Mouse (Mus musculus) liver, embryonic 14.5 days (tissue): ENCODE results near the gene Catip. TPM values are rescaled to one million over a fixed set of nuclear protein-coding genes. Genes with fewer than 3 reads are reported as not detected.

Source experiments
- ATAC-seq: fragments of 200-750 bp; cut with Nextera tagmentation; 2 replicates; pipeline ENCODE4 v1.8.0; 2017; ENCODE audit warnings: moderate number of reproducible peaks, mild to moderate bottlenecking, moderate library complexity; ENCODE audit not compliant: insufficient read depth
- DNase-seq, 3 experiments: peaks; one replicate each; pipeline ENCODE4 v3.0.0-alpha.2; 2012 to 2013; ENCODE audit warnings: low read depth in 3 of 3, low spot score in 3 of 3
- H3K27ac ChIP-seq: fragments of 300-500 bp; sonication (generic); 2 replicates; pipeline ENCODE4 v1.5.1; 2014; ENCODE audit warnings: moderate library complexity, mild to moderate bottlenecking, control low read depth, inconsistent platforms
- H3K27me3 ChIP-seq: fragments of 300-500 bp; sonication (generic); 2 replicates; pipeline ENCODE4 v1.6.1; 2014; ENCODE audit warnings: mild to moderate bottlenecking, low read length, moderate library complexity; ENCODE audit not compliant: control insufficient read depth, insufficient read depth
- H3K36me3 ChIP-seq: fragments of 300-500 bp; sonication (generic); replicated peaks from 2 replicates; pipeline ENCODE4 v1.6.1; 2014; ENCODE audit warnings: low read depth; ENCODE audit not compliant: control insufficient read depth, insufficient read depth
- H3K4me1 ChIP-seq, 2 experiments: fragments of 200-500 bp in 1 of 2; fragments of 300-500 bp in 1 of 2; sonication (generic) in 1 of 2; replicated peaks; 2 replicates each; pipeline ENCODE4 v1.6.1; 2012 to 2014; ENCODE audit warnings: antibody characterized with exemption in 1 of 2, inconsistent platforms in 1 of 2, low read length in 1 of 2; ENCODE audit not compliant: control insufficient read depth in 2 of 2, insufficient read depth in 2 of 2
- H3K4me2 ChIP-seq: fragments of 300-500 bp; sonication (generic); 2 replicates; pipeline ENCODE4 v1.6.1; 2014; ENCODE audit warnings: low read depth, mild to moderate bottlenecking, control low read depth, moderate library complexity
- H3K4me3 ChIP-seq, 2 experiments: fragments of 200-500 bp in 1 of 2; fragments of 300-500 bp in 1 of 2; sonication (generic) in 1 of 2; 2 replicates each; pipeline ENCODE4 v1.5.1; 2012 to 2014; ENCODE audit warnings: low read depth in 2 of 2, low read length in 2 of 2, mild to moderate bottlenecking in 2 of 2, control low read depth in 1 of 2, inconsistent platforms in 1 of 2, moderate library complexity in 1 of 2; ENCODE audit not compliant: insufficient read depth in 1 of 2
- H3K9ac ChIP-seq: fragments of 300-500 bp; sonication (generic); replicated peaks from 2 replicates; pipeline ENCODE4 v1.6.1; 2014; ENCODE audit warnings: mild to moderate bottlenecking, control low read depth, moderate library complexity
- H3K9me3 ChIP-seq: fragments of 300-500 bp; sonication (generic); 2 replicates; pipeline ENCODE4 v1.6.1; 2016; ENCODE audit warnings: low read length, mixed read lengths; ENCODE audit not compliant: control insufficient read depth
- CTCF ChIP-seq: IDR thresholded peaks from 2 replicates; pipeline ENCODE4 v1.5.1; 2016; ENCODE audit warnings: antibody characterized with exemption, low read depth, control low read depth
- EP300 ChIP-seq: IDR thresholded peaks from 2 replicates; pipeline ENCODE4 v1.6.1; 2016; ENCODE audit warnings: antibody characterized with exemption, low read depth
- WGBS: fragments of 180-500 bp; shearing (Covaris S2); extraction: QIAGEN DNeasy Blood & Tissue Kit; methylation state at CpG from one replicate; pipeline ENCODE4 v1.1.7; 2014; ENCODE audit not compliant: insufficient replicate concordance; 5-methylcytosine and 5-hydroxymethylcytosine counted together
- polyA plus RNA-seq, 2 experiments: library from polyadenylated mRNA; depleted of rRNA in 1 of 2; stranded (reverse) in 1 of 2; unstranded in 1 of 2; fragments of >200 nt; fragmentation: Nextera tagmentation in 1 of 2; extraction: Ambion mirVana in 1 of 2; gene quantifications; 2 replicates each; pipeline versions ENCODE4 v1.2.1 to v1.2.3; 2012 to 2014

The Catip gene
- polyA plus RNA-seq, 2 experiments: 0.10 TPM; not detected in 1

GRCm38 (mm10) chr1:74386714-74387385, 24.9 kb downstream of the Catip start:
- H3K4me1 ChIP-seq: peaks cover 19 to 31% of the 10 kb centered on the region in 2 experiments
- peak; percentile 79 for ATAC-seq
- peak overlapping the region; percentile 75 for H3K9ac ChIP-seq
- peak overlapping the region; percentile 65 for H3K27ac ChIP-seq
- TF ChIP-seq EP300 (peak; percentile 57; the same call in 1 of the 2 replicates), CTCF (peak; percentile 91)
- WGBS: under 1% methylated on average over 26 of the region's 26 CpGs
- peak overlapping the region; percentile 61 to 78 for H3K4me3 ChIP-seq
- no peaks in the 10 kb centered on the region for H3K36me3 ChIP-seq
- no peaks in the 10 kb centered on the region for H3K27me3 ChIP-seq
- peak overlapping the region; percentile 70 for H3K4me2 ChIP-seq
- peak; percentile 82 to 85 (median 84) for DNase-seq
- no peaks in the 10 kb centered on the region for H3K9me3 ChIP-seq

DNA sequence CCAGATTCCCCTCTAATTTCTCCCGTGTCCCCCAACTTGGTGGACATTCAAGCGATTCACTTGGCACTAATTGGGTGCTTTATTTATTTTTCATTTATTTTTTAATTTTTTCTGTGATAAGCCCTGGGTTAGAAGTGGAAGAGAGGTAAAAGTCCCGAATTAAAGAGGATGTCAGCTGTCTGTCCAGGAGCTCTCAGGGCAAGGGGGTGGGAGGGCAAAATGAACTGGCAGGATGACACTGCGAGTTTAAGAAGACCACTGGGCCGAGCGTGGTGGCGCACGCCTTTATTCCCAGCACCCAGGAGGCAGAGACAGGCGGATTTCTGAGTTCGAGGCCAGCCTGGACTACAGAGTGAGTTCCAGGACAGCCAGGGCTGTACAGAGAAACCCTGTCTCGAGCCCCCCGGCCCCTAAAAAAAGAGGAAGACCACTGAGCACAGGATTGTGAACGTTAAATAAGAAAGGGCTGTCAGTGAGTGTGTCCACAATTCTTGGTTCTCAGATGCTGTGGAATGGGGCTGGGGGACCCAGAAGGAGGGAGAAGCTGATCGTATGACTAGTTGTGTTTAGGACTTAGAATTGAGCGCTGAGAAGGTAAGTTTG, 25.6 kb downstream of the Catip start:
- Histone ChIP-seq H3K36me3 (no peaks in the 10 kb centered on the region), H3K9me3 (no peaks in the 10 kb centered on the region), H3K4me2 (peak overlapping the region; percentile 70), H3K27me3 (no peaks in the 10 kb centered on the region), H3K4me3 (peak overlapping the region; percentile 61 to 78), H3K9ac (peak overlapping the region; percentile 75; the same call in 1 of the 2 replicates), H3K27ac (peak overlapping the region; percentile 65), H3K4me1 (peaks cover 19 to 31% of the 10 kb centered on the region in 2 experiments)
- DNase-seq (no peak), ATAC-seq (no peak)
- TF ChIP-seq EP300: no peak
- TF ChIP-seq CTCF: no peak
- WGBS: 35% methylated on average over 15 of the region's 15 CpGs

GRCm38 (mm10) chr1:74388398-74388920, 26.6 kb downstream of the Catip start:
- DNase-seq: no peak

DNA sequence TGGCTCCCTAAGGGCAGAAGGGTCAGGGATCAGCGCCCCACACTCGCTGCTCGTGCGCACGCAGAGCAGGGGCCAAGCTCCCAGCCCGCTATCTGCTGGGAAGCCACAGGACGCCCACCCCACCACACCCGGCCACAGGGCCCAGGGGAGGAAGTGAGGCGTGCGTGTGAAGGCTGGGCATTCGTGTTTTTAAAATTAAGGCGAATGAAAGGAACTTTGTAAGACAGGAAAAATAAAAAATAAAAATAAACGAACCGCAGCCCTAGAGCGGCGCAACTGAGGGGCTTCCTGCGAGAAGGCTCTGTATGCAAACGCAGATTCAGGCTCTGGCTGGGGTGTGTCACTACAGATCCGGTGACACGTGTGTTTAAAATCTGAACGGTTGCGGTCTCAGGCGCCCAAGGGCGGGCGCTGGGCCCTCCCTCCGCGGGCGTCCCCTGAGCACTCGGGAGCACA, 28.0 kb downstream of the Catip start:
- peak overlapping the region; percentile 83 for H3K27ac ChIP-seq
- peak overlapping the region; percentile 33; the same call in 1 of the 2 replicates for H3K9ac ChIP-seq
- no peak for TF ChIP-seq EP300
- no peak for TF ChIP-seq CTCF
- H3K4me3 ChIP-seq: peak overlapping the region in 1 of 2 experiments; percentile 84; a peak in 2 of 4 replicates
- no peak for DNase-seq
- WGBS: under 1% methylated on average over 29 of the region's 29 CpGs
- H3K4me2 ChIP-seq: peak overlapping the region; percentile 68
- H3K9me3 ChIP-seq: no peaks in the 10 kb centered on the region
- ATAC-seq: no peak
- peaks cover 15% of the 10 kb centered on the region for H3K36me3 ChIP-seq
- H3K27me3 ChIP-seq: no peaks in the 10 kb centered on the region
- H3K4me1 ChIP-seq: peaks cover 23 to 34% of the 10 kb centered on the region in 2 experiments

More at GRCm38 (mm10) chr1:74388398-74388920, 26.6 kb downstream of the Catip start:
- Histone ChIP-seq H3K36me3 (peaks cover 2% of the 10 kb centered on the region), H3K4me1 (peaks cover 23 to 33% of the 10 kb centered on the region in 2 experiments), H3K27ac (no peak overlapping the region), H3K9me3 (no peaks in the 10 kb centered on the region), H3K4me3 (no peak overlapping the region), H3K4me2 (no peak overlapping the region), H3K9ac (no peak overlapping the region), H3K27me3 (no peaks in the 10 kb centered on the region)
- no peak for ATAC-seq
- 80% methylated on average over 7 of the region's 7 CpGs for WGBS
- no peak for TF ChIP-seq EP300
- no peak for TF ChIP-seq CTCF
